Mouse (Mus musculus): ENCODE results near the gene Sec14l1. TPM values are rescaled to one million over a fixed set of nuclear protein-coding genes. Genes with fewer than 3 reads are reported as not detected.

Gene Sec14l1
- polyA plus RNA-seq, 1 experiment from 2014 or later: 53.9 TPM

- Histone ChIP-seq H3K4me2 (ENCODE audit: low read length) (no peak overlapping the region), H3K4me1 (ENCODE audit: control insufficient read depth, insufficient read depth, low read depth, low read length) (no peaks in the 10 kb centered on the region; the same call in 1 of the 2 replicates), H3K36me3 (ENCODE audit: control insufficient read depth, insufficient read depth, low read length) (no peaks in the 10 kb centered on the region), H3K27ac (ENCODE audit: low read depth, low read length) (no peak overlapping the region), H3K27me3 (replicated peaks; ENCODE audit: control insufficient read depth, insufficient read depth, low read length) (no peaks in the 10 kb centered on the region), H3K9me3 (ENCODE audit: control insufficient read depth, low read length) (no peaks in the 10 kb centered on the region), H3K9ac (ENCODE audit: low read depth, low read length) (no peak overlapping the region), H3K4me3 (ENCODE audit: low read length) (no peak overlapping the region)
- WGBS: 82% methylated on average over 5 of the region's 5 CpGs
- ATAC-seq: no peak
Measured at GRCm38 (mm10) chr11:117093900-117094552, 20.9 kb upstream of the Sec14l1 start.

- Histone ChIP-seq H3K9me3 (ENCODE audit: control insufficient read depth, low read length) (no peaks in the 10 kb centered on the region), H3K27ac (ENCODE audit: low read depth, low read length) (no peak overlapping the region), H3K4me2 (ENCODE audit: low read length) (no peak overlapping the region), H3K27me3 (replicated peaks; ENCODE audit: control insufficient read depth, insufficient read depth, low read length) (no peaks in the 10 kb centered on the region), H3K9ac (ENCODE audit: low read depth, low read length) (no peak overlapping the region), H3K36me3 (ENCODE audit: control insufficient read depth, insufficient read depth, low read length) (no peaks in the 10 kb centered on the region), H3K4me3 (ENCODE audit: low read length) (no peak overlapping the region), H3K4me1 (ENCODE audit: control insufficient read depth, insufficient read depth, low read depth, low read length) (no peaks in the 10 kb centered on the region; the same call in 1 of the 2 replicates)
- no peak for ATAC-seq
- 82% methylated on average over 9 of the region's 9 CpGs for WGBS
Measured at GRCm38 (mm10) chr11:117094646-117095045, 20.3 kb upstream of the Sec14l1 start.

DNA sequence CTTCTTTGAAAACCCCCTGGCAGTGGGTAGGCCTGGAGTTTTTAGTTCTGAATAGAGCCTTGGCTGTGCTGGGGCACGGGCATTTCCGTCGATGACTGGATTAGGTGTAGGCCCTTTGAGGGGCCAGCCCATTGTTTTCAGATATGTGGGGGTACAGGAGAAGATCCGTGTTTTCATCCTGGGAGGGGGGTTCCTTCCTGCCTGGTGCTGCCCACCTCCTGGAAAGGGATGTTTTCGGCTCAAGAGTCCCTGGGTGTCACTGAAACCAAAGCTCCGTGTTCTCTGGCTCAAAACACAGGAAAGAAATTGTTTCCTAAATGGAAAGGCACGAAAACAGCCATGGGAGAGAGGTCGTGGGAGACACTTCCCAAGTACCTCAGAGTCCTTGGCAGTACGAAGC, 17.9 kb upstream of the Sec14l1 start:
- no peaks in the 10 kb centered on the region for H3K27me3 ChIP-seq (replicated peaks; ENCODE audit: control insufficient read depth, insufficient read depth, low read length)
- ATAC-seq: no peak
- H3K36me3 ChIP-seq (ENCODE audit: control insufficient read depth, insufficient read depth, low read length): no peaks in the 10 kb centered on the region
- H3K4me3 ChIP-seq (ENCODE audit: low read length): no peak overlapping the region
- no peak overlapping the region for H3K27ac ChIP-seq (ENCODE audit: low read depth, low read length)
- H3K4me1 ChIP-seq (ENCODE audit: control insufficient read depth, insufficient read depth, low read depth, low read length): no peaks in the 10 kb centered on the region; the same call in 1 of the 2 replicates
- no peaks in the 10 kb centered on the region for H3K9me3 ChIP-seq (ENCODE audit: control insufficient read depth, low read length)
- no peak overlapping the region for H3K9ac ChIP-seq (ENCODE audit: low read depth, low read length)
- 63% methylated on average over 9 of the region's 9 CpGs for WGBS
- H3K4me2 ChIP-seq (ENCODE audit: low read length): no peak overlapping the region

DNA sequence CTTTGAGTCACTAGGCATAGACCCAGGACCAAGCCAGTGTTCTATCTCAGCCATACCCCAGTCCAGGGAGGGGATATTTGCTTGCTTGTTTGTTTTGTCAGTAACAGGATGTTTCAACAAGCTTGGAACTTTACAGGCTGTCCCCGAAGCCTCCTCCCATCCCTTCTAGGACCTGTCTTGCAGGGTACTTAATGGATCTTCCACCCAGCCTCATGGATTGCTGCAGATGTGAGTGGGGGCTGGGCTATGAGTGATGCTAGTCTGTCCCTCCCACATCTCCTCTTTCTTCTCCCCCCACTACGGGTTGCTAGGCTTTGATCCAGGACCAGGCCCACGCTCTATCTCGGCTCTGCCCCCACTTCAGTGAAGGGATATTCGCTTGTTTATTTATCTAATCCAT, 16.8 kb upstream of the Sec14l1 start:
- H3K27me3 ChIP-seq (replicated peaks; ENCODE audit: control insufficient read depth, insufficient read depth, low read length): no peaks in the 10 kb centered on the region
- H3K4me2 ChIP-seq (ENCODE audit: low read length): no peak overlapping the region
- H3K4me1 ChIP-seq (ENCODE audit: control insufficient read depth, insufficient read depth, low read depth, low read length): no peaks in the 10 kb centered on the region
- no peak overlapping the region for H3K4me3 ChIP-seq (ENCODE audit: low read length)
- H3K9me3 ChIP-seq (ENCODE audit: control insufficient read depth, low read length): no peaks in the 10 kb centered on the region
- H3K36me3 ChIP-seq (ENCODE audit: control insufficient read depth, insufficient read depth, low read length): no peaks in the 10 kb centered on the region
- no peak overlapping the region for H3K27ac ChIP-seq (ENCODE audit: low read depth, low read length)
- WGBS: 55% methylated on average over 5 of the region's 5 CpGs
- H3K9ac ChIP-seq (ENCODE audit: low read depth, low read length): no peak overlapping the region
- ATAC-seq: no peak

DNA sequence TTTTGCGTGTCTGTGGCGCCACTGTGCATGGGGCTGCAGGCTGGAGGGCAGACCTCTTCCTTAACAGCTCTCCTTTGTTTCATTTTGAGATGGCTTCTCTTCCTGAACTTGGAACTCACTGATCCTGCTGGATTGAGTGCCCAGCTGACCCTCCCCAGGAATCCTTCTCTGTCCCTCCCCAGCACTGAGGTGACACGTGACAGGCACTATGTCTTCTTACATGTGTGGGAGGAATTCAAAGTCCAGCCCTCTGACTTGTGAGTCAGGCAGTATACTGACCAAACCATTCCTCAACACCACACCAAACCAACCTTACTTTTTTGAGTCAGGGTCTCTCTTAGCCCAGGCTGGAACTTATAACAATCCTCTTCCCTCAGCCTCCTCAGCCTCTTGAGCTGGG, 16.2 kb upstream of the Sec14l1 start:
- Histone ChIP-seq H3K9me3 (ENCODE audit: control insufficient read depth, low read length) (no peaks in the 10 kb centered on the region), H3K36me3 (ENCODE audit: control insufficient read depth, insufficient read depth, low read length) (no peaks in the 10 kb centered on the region), H3K4me2 (ENCODE audit: low read length) (no peak overlapping the region), H3K27ac (ENCODE audit: low read depth, low read length) (no peak overlapping the region), H3K4me1 (ENCODE audit: control insufficient read depth, insufficient read depth, low read depth, low read length) (no peaks in the 10 kb centered on the region), H3K9ac (ENCODE audit: low read depth, low read length) (no peak overlapping the region), H3K4me3 (ENCODE audit: low read length) (no peak overlapping the region), H3K27me3 (replicated peaks; ENCODE audit: control insufficient read depth, insufficient read depth, low read length) (no peaks in the 10 kb centered on the region)
- WGBS: 82% methylated on average over 3 of the region's 3 CpGs
- ATAC-seq: no peak

- Histone ChIP-seq H3K36me3 (ENCODE audit: control insufficient read depth, insufficient read depth, low read length) (no peaks in the 10 kb centered on the region), H3K9ac (ENCODE audit: low read depth, low read length) (no peak overlapping the region), H3K9me3 (ENCODE audit: control insufficient read depth, low read length) (no peaks in the 10 kb centered on the region), H3K4me2 (ENCODE audit: low read length) (no peak overlapping the region), H3K27me3 (replicated peaks; ENCODE audit: control insufficient read depth, insufficient read depth, low read length) (no peaks in the 10 kb centered on the region), H3K27ac (ENCODE audit: low read depth, low read length) (no peak overlapping the region), H3K4me1 (ENCODE audit: control insufficient read depth, insufficient read depth, low read depth, low read length) (no peaks in the 10 kb centered on the region), H3K4me3 (ENCODE audit: low read length) (no peak overlapping the region)
- ATAC-seq: no peak
- WGBS: 57% methylated on average over 2 of the region's 2 CpGs
Measured at GRCm38 (mm10) chr11:117099372-117099771, 15.6 kb upstream of the Sec14l1 start.

DNA sequence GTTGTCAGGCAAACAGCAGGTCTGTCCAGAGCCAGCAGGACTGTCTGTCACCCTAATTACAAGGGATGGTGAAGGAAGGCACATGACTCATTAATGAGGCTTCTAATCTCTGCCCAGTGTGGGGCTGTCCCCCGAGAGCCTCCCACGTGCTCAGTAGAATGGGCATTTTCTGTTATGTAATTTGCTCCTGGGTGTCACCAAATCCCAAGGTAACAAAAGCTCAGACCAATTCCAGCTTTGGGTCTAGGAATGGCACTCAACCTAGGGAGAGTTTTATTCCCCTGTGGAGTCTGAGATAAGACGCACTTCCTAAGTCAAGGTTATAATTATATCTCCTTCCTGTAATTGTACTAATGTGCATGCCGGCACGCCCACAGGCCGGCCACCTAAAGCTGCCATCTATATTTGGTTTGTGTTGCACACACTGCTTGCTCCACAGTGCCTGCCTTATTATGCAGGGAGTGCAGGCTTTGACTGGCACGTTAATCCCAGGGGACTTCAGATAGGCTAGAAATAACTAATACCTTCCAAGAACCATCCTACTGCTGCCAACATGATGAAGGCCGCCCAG, 13.5 kb upstream of the Sec14l1 start:
- no peak overlapping the region for H3K4me3 ChIP-seq (ENCODE audit: low read length)
- H3K4me2 ChIP-seq (ENCODE audit: low read length): no peak overlapping the region
- H3K27ac ChIP-seq (ENCODE audit: low read depth, low read length): peak overlapping the region; percentile 46; the same call in 1 of the 2 replicates
- no peaks in the 10 kb centered on the region for H3K9me3 ChIP-seq (ENCODE audit: control insufficient read depth, low read length)
- no peaks in the 10 kb centered on the region for H3K36me3 ChIP-seq (ENCODE audit: control insufficient read depth, insufficient read depth, low read length)
- no peaks in the 10 kb centered on the region for H3K4me1 ChIP-seq (ENCODE audit: control insufficient read depth, insufficient read depth, low read depth, low read length)
- no peak overlapping the region for H3K9ac ChIP-seq (ENCODE audit: low read depth, low read length)
- no peak for ATAC-seq
- 63% methylated on average over 8 of the region's 8 CpGs for WGBS
- no peaks in the 10 kb centered on the region for H3K27me3 ChIP-seq (replicated peaks; ENCODE audit: control insufficient read depth, insufficient read depth, low read length)

- H3K27ac ChIP-seq (ENCODE audit: low read depth, low read length): no peak overlapping the region
- ATAC-seq: no peak
- no peaks in the 10 kb centered on the region for H3K9me3 ChIP-seq (ENCODE audit: control insufficient read depth, low read length)
- no peak overlapping the region for H3K4me3 ChIP-seq (ENCODE audit: low read length)
- H3K4me2 ChIP-seq (ENCODE audit: low read length): no peak overlapping the region
- 84% methylated on average over 14 of the region's 14 CpGs for WGBS
- 0 out of 2 replicates have a peak, but pooled peaks cover 3% of the 10 kb centered on the region for H3K4me1 ChIP-seq (ENCODE audit: control insufficient read depth, insufficient read depth, low read depth, low read length)
- H3K9ac ChIP-seq (ENCODE audit: low read depth, low read length): no peak overlapping the region
- H3K36me3 ChIP-seq (ENCODE audit: control insufficient read depth, insufficient read depth, low read length): no peaks in the 10 kb centered on the region
- H3K27me3 ChIP-seq (replicated peaks; ENCODE audit: control insufficient read depth, insufficient read depth, low read length): no peaks in the 10 kb centered on the region
Measured at GRCm38 (mm10) chr11:117101925-117102717, 12.8 kb upstream of the Sec14l1 start.

- Histone ChIP-seq H3K4me3 (ENCODE audit: low read length) (no peak overlapping the region), H3K27ac (ENCODE audit: low read depth, low read length) (no peak overlapping the region), H3K36me3 (ENCODE audit: control insufficient read depth, insufficient read depth, low read length) (no peaks in the 10 kb centered on the region), H3K9ac (ENCODE audit: low read depth, low read length) (no peak overlapping the region), H3K9me3 (ENCODE audit: control insufficient read depth, low read length) (no peaks in the 10 kb centered on the region), H3K27me3 (replicated peaks; ENCODE audit: control insufficient read depth, insufficient read depth, low read length) (no peaks in the 10 kb centered on the region), H3K4me1 (ENCODE audit: control insufficient read depth, insufficient read depth, low read depth, low read length) (0 out of 2 replicates have a peak, but pooled peaks cover 3% of the 10 kb centered on the region), H3K4me2 (ENCODE audit: low read length) (no peak overlapping the region)
- WGBS: 86% methylated on average over 10 of the region's 10 CpGs
- ATAC-seq: no peak
Measured at GRCm38 (mm10) chr11:117103523-117103922, 11.4 kb upstream of the Sec14l1 start.

Data from hindbrain, embryonic 16.5 days (tissue).